8 mouse cellular contexts compared by ENCODE assay signal in genomic region chr1:181257585-181258555, GRCm38 (mm10). TPM values are rescaled to one million over a fixed set of nuclear protein-coding genes. Genes with fewer than 3 reads are reported as not detected.
DNase-seq lines count a peak whose midpoint lies in the region; ATAC-seq and TF ChIP-seq lines count a peak whose summit lies in the region.

No protein-coding gene starts in this region.

- no peak for ATAC-seq in forebrain, embryonic 14.5 days
- no peak for ATAC-seq in heart, embryonic 12.5 days (ENCODE audit: insufficient number of reproducible peaks, low FRiP score)
- no peak for ATAC-seq in frontal cortex, adult (ENCODE audit: low TSS enrichment)

- 72% methylated on average over 20 of the region's 20 CpGs for WGBS in forebrain, embryonic 10.5 days
- 80% methylated on average over 20 of the region's 20 CpGs for WGBS in forebrain, embryonic 14.5 days
- WGBS in heart, embryonic 12.5 days = 66% methylated on average over 20 of the region's 20 CpGs
- 69% methylated on average over 20 of the region's 20 CpGs for WGBS in limb, embryonic 10.5 days
- WGBS in small intestine, adult 2 months = 21% methylated on average over 20 of the region's 20 CpGs

- peak overlapping the region; percentile 86; the same call in 1 of the 2 replicates for H3K27ac ChIP-seq in forebrain, embryonic 10.5 days
- H3K27ac ChIP-seq in forebrain, embryonic 14.5 days (ENCODE audit: low read depth, low read length) = no peak overlapping the region
- H3K27ac ChIP-seq in heart, embryonic 12.5 days (ENCODE audit: poor library complexity, severe bottlenecking) = peak overlapping the region; percentile 80
- peak overlapping the region; percentile 84 for H3K27ac ChIP-seq in limb, embryonic 10.5 days
- peak overlapping the region; percentile 69 for H3K27ac ChIP-seq in small intestine, adult 2 months (ENCODE audit: insufficient read depth, low read depth, low read length)

- H3K9me3 ChIP-seq in forebrain, embryonic 10.5 days = no peaks in the 10 kb centered on the region; the same call in 1 of the 2 replicates
- no peaks in the 10 kb centered on the region for H3K9me3 ChIP-seq in forebrain, embryonic 14.5 days (replicated peaks; ENCODE audit: control insufficient read depth, low read length)
- no peaks in the 10 kb centered on the region for H3K9me3 ChIP-seq in heart, embryonic 12.5 days (replicated peaks)
- H3K9me3 ChIP-seq in limb, embryonic 10.5 days (replicated peaks) = no peaks in the 10 kb centered on the region

- DNase-seq in forebrain, embryonic 10.5 days (ENCODE audit: extremely low spot score, low spot score) = no peak
- DNase-seq in forebrain, embryonic 14.5 days (ENCODE audit: low spot score) = no peak
- peak; percentile 57 for DNase-seq in adrenal gland, postnatal 25 days
- no peak for DNase-seq in limb, embryonic 10.5 days (ENCODE audit: low spot score)
- DNase-seq in right cerebral cortex, adult 18-20 months = no peak

- H3K4me3 ChIP-seq in forebrain, embryonic 10.5 days = no peak overlapping the region
- H3K4me3 ChIP-seq in forebrain, embryonic 14.5 days (ENCODE audit: low read depth, low read length) = no peak overlapping the region
- H3K4me3 ChIP-seq in heart, embryonic 12.5 days = no peak overlapping the region
- H3K4me3 ChIP-seq in limb, embryonic 10.5 days = peak overlapping the region; percentile 58; the same call in 1 of the 2 replicates
- peak overlapping the region; percentile 59; the same call in 1 of the 2 replicates for H3K4me3 ChIP-seq in small intestine, adult 2 months (ENCODE audit: low read depth, low read length)

- no peak overlapping the region for H3K4me2 ChIP-seq in forebrain, embryonic 14.5 days (ENCODE audit: low read length)
- H3K4me2 ChIP-seq in heart, embryonic 12.5 days = peak overlapping the region; percentile 94; the same call in 1 of the 2 replicates

- no peak overlapping the region for H3K9ac ChIP-seq in forebrain, embryonic 14.5 days (ENCODE audit: low read length)
- H3K9ac ChIP-seq in heart, embryonic 12.5 days = no peak overlapping the region

- peaks cover 31% of the 10 kb centered on the region for H3K27me3 ChIP-seq in forebrain, embryonic 10.5 days (ENCODE audit: poor library complexity, severe bottlenecking)
- no peaks in the 10 kb centered on the region for H3K27me3 ChIP-seq in forebrain, embryonic 14.5 days (replicated peaks; ENCODE audit: control insufficient read depth, insufficient read depth, low read length)
- no peaks in the 10 kb centered on the region for H3K27me3 ChIP-seq in heart, embryonic 12.5 days (replicated peaks)
- H3K27me3 ChIP-seq in limb, embryonic 10.5 days (ENCODE audit: low read depth, poor library complexity, severe bottlenecking) = peaks cover 32% of the 10 kb centered on the region
- no peaks in the 10 kb centered on the region for H3K27me3 ChIP-seq in small intestine, adult 2 months (ENCODE audit: control insufficient read depth, insufficient read depth, low read length)

- no peak for TF ChIP-seq POLR2A in small intestine, adult 2 months (IDR thresholded peaks at IDR 0.05; ENCODE audit: low read depth, low read length)

- TF ChIP-seq CTCF in small intestine, adult 2 months (IDR thresholded peaks at IDR 0.05; ENCODE audit: extremely low read depth, insufficient read length, insufficient replicate concordance, low read depth, low read length) = no peak

- peaks cover 69% of the 10 kb centered on the region for H3K4me1 ChIP-seq in forebrain, embryonic 10.5 days
- peaks cover 20% of the 10 kb centered on the region for H3K4me1 ChIP-seq in forebrain, embryonic 14.5 days (ENCODE audit: control insufficient read depth, insufficient read depth, low read length)
- H3K4me1 ChIP-seq in heart, embryonic 12.5 days (replicated peaks) = peaks cover 68% of the 10 kb centered on the region
- H3K4me1 ChIP-seq in limb, embryonic 10.5 days = peaks cover 54% of the 10 kb centered on the region
- peaks cover 27% of the 10 kb centered on the region for H3K4me1 ChIP-seq in small intestine, adult 2 months (ENCODE audit: control insufficient read depth, insufficient read depth, insufficient read length, low read length)

- H3K36me3 ChIP-seq in forebrain, embryonic 10.5 days (replicated peaks) = no peaks in the 10 kb centered on the region
- H3K36me3 ChIP-seq in forebrain, embryonic 14.5 days (ENCODE audit: control insufficient read depth, insufficient read depth, low read length) = no peaks in the 10 kb centered on the region
- no peaks in the 10 kb centered on the region for H3K36me3 ChIP-seq in heart, embryonic 12.5 days
- H3K36me3 ChIP-seq in limb, embryonic 10.5 days = no peaks in the 10 kb centered on the region
- H3K36me3 ChIP-seq in small intestine, adult 2 months (ENCODE audit: control insufficient read depth, insufficient read depth, low read length) = no peaks in the 10 kb centered on the region

RNA-seq across cellular contexts. Expression of gene Wdr26, which starts 46.1 kb away (rescaled TPM):
- 26.3 and 28.1 TPM in 2 replicates for polyA plus RNA-seq in forebrain, embryonic 10.5 days (2016; fragmentation: Nextera tagmentation; extraction: Ambion mirVana)
- 38.0 and 38.5 TPM in 2 replicates for polyA plus RNA-seq in forebrain, embryonic 14.5 days (2014; fragmentation: Nextera tagmentation; extraction: Ambion mirVana)
- 143 and 151 TPM in 2 replicates for total RNA-seq in adrenal gland, postnatal 25 days (2021)
- 35.2 and 37.9 TPM in 2 replicates for polyA plus RNA-seq in heart, embryonic 12.5 days (2016; fragmentation: Nextera tagmentation; extraction: Ambion mirVana)
- polyA plus RNA-seq in limb, embryonic 10.5 days (2016; fragmentation: Nextera tagmentation; extraction: Ambion mirVana) = 25.0 and 27.7 TPM in 2 replicates
- polyA plus RNA-seq in small intestine, adult 2 months (2012; rRNA removed) = 9.6 and 19.6 TPM in 2 replicates

Comparison
In these comparisons a context has a peak if more than half of its experiments do, and no peak if none do; other contexts are left out.
1. H3K4me3 ChIP-seq: peak in limb, embryonic 10.5 days (single experiment) and small intestine, adult 2 months (single experiment); none in forebrain, embryonic 10.5 days (single experiment), forebrain, embryonic 14.5 days (single experiment) and heart, embryonic 12.5 days (single experiment).